Mouse (Mus musculus): ENCODE measurements around the gene Ptpn1.

DNA sequence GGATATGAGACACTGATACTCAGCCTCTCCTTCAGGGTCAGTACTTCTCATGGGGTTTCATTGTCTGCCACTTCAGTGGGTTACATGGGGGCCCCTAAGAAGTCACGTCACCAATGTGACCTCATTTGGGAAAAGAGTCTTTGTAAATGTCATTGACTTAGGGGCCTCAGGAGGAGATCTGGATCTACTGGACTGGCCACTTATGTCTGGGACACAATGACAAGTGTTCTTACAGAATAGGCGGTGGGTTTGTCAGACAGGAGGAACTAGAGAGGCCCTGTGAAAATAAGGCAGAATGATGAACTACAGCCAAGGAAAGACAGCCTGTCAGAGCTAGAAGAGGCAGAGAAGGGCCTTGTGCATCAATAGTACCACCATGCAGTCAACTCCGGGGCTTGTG lies 2.9 kb upstream of the Ptpn1 start:
- TF ChIP-seq CTCF (IDR thresholded peaks at IDR 0.05; ENCODE audit: low read depth): no peak
- no peak for TF ChIP-seq EP300 (IDR thresholded peaks at IDR 0.05; ENCODE audit: low read depth)

Data from liver, embryonic 14.5 days (tissue).